ENCODE assay signal across 19 mouse cellular contexts in genomic region chr3:34869911-34870310, GRCm38 (mm10).
A peak's percentile ranks its signal among the peaks of the same experiment; 100 is the strongest.
DNase-seq lines count a peak whose midpoint lies in the region; ATAC-seq and TF ChIP-seq lines count a peak whose summit lies in the region.
"Had no signal": no experiment of that assay in that cellular context is flagged by ENCODE, and none has a peak within 500 bp of the region (broad histone marks: within the 10 kb centered on the region; RNA-seq: fewer than 3 reads in every experiment).

No protein-coding gene starts in this region.

- no peak for DNase-seq in forebrain, embryonic 10.5 days (ENCODE audit: extremely low spot score, low spot score)
- DNase-seq in hindbrain, postnatal 0 days (ENCODE audit: low spot score) = peak; percentile 26
- DNase-seq in hindbrain, embryonic 14.5 days (ENCODE audit: low spot score) = no peak
- no peak for DNase-seq in embryonic facial prominence, embryonic 10.5 days (ENCODE audit: low spot score)
- DNase-seq in fat pad, adult 2 months (ENCODE audit: extremely low read depth, low read depth, low spot score) = peak; percentile 83
- no peak for DNase-seq in kidney, adult 8-10 months
- DNase-seq: adrenal gland, adult 2 months; adrenal gland, postnatal 36 days; cerebellum, adult 2 months; forebrain, postnatal 0 days; gastrocnemius, postnatal 36 days; heart, adult 2 months; heart, postnatal 14 days; kidney, adult 11 months had no signal

- peak overlapping the region; percentile 56 for H3K27ac ChIP-seq in forebrain, embryonic 10.5 days
- no peak overlapping the region for H3K27ac ChIP-seq in forebrain, embryonic 13.5 days
- H3K27ac ChIP-seq in hindbrain, postnatal 0 days = no peak overlapping the region
- H3K27ac ChIP-seq in hindbrain, embryonic 14.5 days = no peak overlapping the region
- peak overlapping the region; percentile 1; the same call in 1 of the 2 replicates for H3K27ac ChIP-seq in embryonic facial prominence, embryonic 10.5 days (replicated peaks)
- H3K27ac ChIP-seq: embryonic facial prominence, embryonic 13.5 days; heart, adult 2 months; heart, embryonic 15.5 days; hindbrain, embryonic 15.5 days had no signal

- H3K27me3 ChIP-seq in forebrain, embryonic 10.5 days (ENCODE audit: poor library complexity, severe bottlenecking) = no peaks in the 10 kb centered on the region; the same call in 1 of the 2 replicates
- no peaks in the 10 kb centered on the region for H3K27me3 ChIP-seq in forebrain, embryonic 13.5 days
- H3K27me3 ChIP-seq in hindbrain, postnatal 0 days (ENCODE audit: insufficient read depth, low read length) = no peaks in the 10 kb centered on the region
- H3K27me3 ChIP-seq in hindbrain, embryonic 14.5 days (ENCODE audit: control insufficient read depth, insufficient read depth, low read length) = no peaks in the 10 kb centered on the region
- 0 out of 2 replicates have a peak, but pooled peaks cover 7% of the 10 kb centered on the region for H3K27me3 ChIP-seq in embryonic facial prominence, embryonic 10.5 days (replicated peaks; ENCODE audit: low read depth, poor library complexity, severe bottlenecking)
- H3K27me3 ChIP-seq: heart, embryonic 15.5 days; hindbrain, embryonic 15.5 days had no signal

- no peak overlapping the region for H3K9ac ChIP-seq in forebrain, embryonic 13.5 days
- H3K9ac ChIP-seq in hindbrain, postnatal 0 days (replicated peaks; ENCODE audit: low read length) = no peak overlapping the region
- no peak overlapping the region for H3K9ac ChIP-seq in hindbrain, embryonic 14.5 days
- H3K9ac ChIP-seq: embryonic facial prominence, embryonic 13.5 days; forebrain, postnatal 0 days; heart, embryonic 15.5 days; hindbrain, embryonic 15.5 days had no signal

- H3K9me3 ChIP-seq in forebrain, embryonic 10.5 days = no peaks in the 10 kb centered on the region
- no peaks in the 10 kb centered on the region for H3K9me3 ChIP-seq in forebrain, embryonic 13.5 days (replicated peaks)
- no peaks in the 10 kb centered on the region for H3K9me3 ChIP-seq in hindbrain, postnatal 0 days (ENCODE audit: low read length)
- no peaks in the 10 kb centered on the region for H3K9me3 ChIP-seq in hindbrain, embryonic 14.5 days (ENCODE audit: control insufficient read depth, low read length)
- no peaks in the 10 kb centered on the region for H3K9me3 ChIP-seq in embryonic facial prominence, embryonic 10.5 days
- H3K9me3 ChIP-seq: embryonic facial prominence, embryonic 13.5 days; heart, embryonic 15.5 days; hindbrain, embryonic 15.5 days had no signal

- no peaks in the 10 kb centered on the region for H3K36me3 ChIP-seq in forebrain, embryonic 10.5 days (replicated peaks)
- no peaks in the 10 kb centered on the region for H3K36me3 ChIP-seq in forebrain, embryonic 13.5 days (ENCODE audit: poor library complexity, severe bottlenecking)
- no peaks in the 10 kb centered on the region for H3K36me3 ChIP-seq in hindbrain, postnatal 0 days (ENCODE audit: insufficient read depth, low read length)
- no peaks in the 10 kb centered on the region for H3K36me3 ChIP-seq in hindbrain, embryonic 14.5 days (replicated peaks; ENCODE audit: control insufficient read depth, insufficient read depth)
- no peaks in the 10 kb centered on the region for H3K36me3 ChIP-seq in embryonic facial prominence, embryonic 10.5 days (replicated peaks)
- H3K36me3 ChIP-seq: embryonic facial prominence, embryonic 13.5 days; heart, embryonic 15.5 days; hindbrain, embryonic 15.5 days had no signal

- H3K4me3 ChIP-seq in forebrain, embryonic 10.5 days = no peak overlapping the region
- H3K4me3 ChIP-seq in forebrain, embryonic 13.5 days = no peak overlapping the region
- H3K4me3 ChIP-seq in hindbrain, postnatal 0 days (ENCODE audit: low read length) = no peak overlapping the region
- no peak overlapping the region for H3K4me3 ChIP-seq in hindbrain, embryonic 14.5 days (replicated peaks; ENCODE audit: low read length)
- H3K4me3 ChIP-seq in embryonic facial prominence, embryonic 10.5 days = no peak overlapping the region
- H3K4me3 ChIP-seq: embryonic facial prominence, embryonic 13.5 days; heart, adult 2 months; heart, embryonic 15.5 days; hindbrain, embryonic 15.5 days had no signal

- no peak overlapping the region for H3K4me2 ChIP-seq in forebrain, embryonic 13.5 days
- no peak overlapping the region for H3K4me2 ChIP-seq in hindbrain, postnatal 0 days (ENCODE audit: low read depth, low read length)
- H3K4me2 ChIP-seq in hindbrain, embryonic 14.5 days (replicated peaks) = no peak overlapping the region
- H3K4me2 ChIP-seq: embryonic facial prominence, embryonic 13.5 days; heart, embryonic 11.5 days; heart, embryonic 15.5 days; hindbrain, embryonic 15.5 days had no signal

- no peak for ATAC-seq in forebrain, embryonic 13.5 days
- ATAC-seq in hindbrain, postnatal 0 days = peak; percentile 29; the same call in 1 of the 2 replicates
- no peak for ATAC-seq in hindbrain, embryonic 14.5 days (ENCODE audit: low FRiP score)
- ATAC-seq: forebrain, postnatal 0 days had no signal

- WGBS in forebrain, embryonic 10.5 days = 94% methylated on average over 6 of the region's 6 CpGs
- 92% methylated on average over 6 of the region's 6 CpGs for WGBS in forebrain, embryonic 13.5 days
- 77% methylated on average over 6 of the region's 6 CpGs for WGBS in hindbrain, postnatal 0 days
- 90% methylated on average over 6 of the region's 6 CpGs for WGBS in hindbrain, embryonic 14.5 days
- WGBS in embryonic facial prominence, embryonic 10.5 days = 90% methylated on average over 6 of the region's 6 CpGs

- no peak for TF ChIP-seq CTCF in hindbrain, postnatal 0 days (IDR thresholded peaks at IDR 0.05; ENCODE audit: low read depth)

- H3K4me1 ChIP-seq in forebrain, embryonic 10.5 days = peaks cover 21% of the 10 kb centered on the region
- peaks cover 13% of the 10 kb centered on the region for H3K4me1 ChIP-seq in forebrain, embryonic 13.5 days
- no peaks in the 10 kb centered on the region for H3K4me1 ChIP-seq in hindbrain, postnatal 0 days (ENCODE audit: insufficient read depth, low read length)
- H3K4me1 ChIP-seq in hindbrain, embryonic 14.5 days (replicated peaks; ENCODE audit: control insufficient read depth, insufficient read depth, low read length) = no peaks in the 10 kb centered on the region
- H3K4me1 ChIP-seq in embryonic facial prominence, embryonic 10.5 days = peaks cover 17% of the 10 kb centered on the region
- H3K4me1 ChIP-seq: heart, embryonic 15.5 days; hindbrain, embryonic 15.5 days had no signal

Comparison
In these comparisons a context has a peak if more than half of its experiments do, and no peak if none do; other contexts are left out.
1. DNase-seq: peak in hindbrain, postnatal 0 days (single experiment) and fat pad, adult 2 months (single experiment); none in forebrain, embryonic 10.5 days (single experiment), hindbrain, embryonic 14.5 days (single experiment), embryonic facial prominence, embryonic 10.5 days (single experiment) and kidney, adult 8-10 months (0 of 2).
2. H3K27ac ChIP-seq: peak in forebrain, embryonic 10.5 days (single experiment) and embryonic facial prominence, embryonic 10.5 days (single experiment); none in forebrain, embryonic 13.5 days (single experiment), hindbrain, postnatal 0 days (single experiment) and hindbrain, embryonic 14.5 days (single experiment).